Mouse (Mus musculus) embryonic facial prominence, embryonic 13.5 days (tissue): Measurements from ENCODE around the gene Nhlrc2. TPM values are rescaled to one million over a fixed set of nuclear protein-coding genes. Genes with fewer than 3 reads are reported as not detected.
"Not testable (repeated sequence)": the region's sequence is repeated elsewhere in the genome, so short reads cannot be mapped to it uniquely, and the experiment has no call there.

Source experiments
- ATAC-seq: fragments of 200-750 bp; cut with Nextera tagmentation; 2 replicates; pipeline ENCODE4 v1.8.0; 2017; ENCODE audit warnings: low read depth; ENCODE audit not compliant: insufficient number of reproducible peaks, insufficient read depth, low FRiP score, low TSS enrichment
- H3K27ac ChIP-seq: fragments of 300-500 bp; sonication (generic); 2 replicates; pipeline ENCODE4 v1.5.1; 2015; ENCODE audit warnings: moderate library complexity, mild to moderate bottlenecking, inconsistent platforms
- H3K27me3 ChIP-seq: fragments of 300-500 bp; sonication (generic); 2 replicates; pipeline ENCODE4 v1.6.1; 2015; ENCODE audit warnings: mild to moderate bottlenecking, inconsistent platforms
- H3K36me3 ChIP-seq: fragments of 300-500 bp; sonication (generic); 2 replicates; pipeline ENCODE4 v1.6.1; 2015; ENCODE audit warnings: mild to moderate bottlenecking, inconsistent platforms
- H3K4me1 ChIP-seq: fragments of 300-500 bp; sonication (generic); 2 replicates; pipeline ENCODE4 v1.6.1; 2015; ENCODE audit warnings: inconsistent platforms
- H3K4me2 ChIP-seq: fragments of 300-500 bp; sonication (generic); 2 replicates; pipeline ENCODE4 v1.6.1; 2015; ENCODE audit warnings: moderate library complexity, mild to moderate bottlenecking, inconsistent platforms
- H3K4me3 ChIP-seq: fragments of 300-500 bp; sonication (generic); 2 replicates; pipeline ENCODE4 v1.5.1; 2015; ENCODE audit warnings: mild to moderate bottlenecking, inconsistent platforms
- H3K9ac ChIP-seq: fragments of 300-500 bp; sonication (generic); 2 replicates; pipeline ENCODE4 v1.6.1; 2015; ENCODE audit warnings: mild to moderate bottlenecking, inconsistent platforms
- H3K9me3 ChIP-seq: fragments of 300-500 bp; sonication (generic); 2 replicates; pipeline ENCODE4 v1.6.1; 2016; ENCODE audit warnings: inconsistent platforms
- WGBS: fragments of 180-500 bp; shearing (Covaris S2); methylation state at CpG from one replicate; pipeline ENCODE4 v1.1.7; 2015; ENCODE audit warnings: mixed read lengths; 5-methylcytosine and 5-hydroxymethylcytosine counted together
- polyA plus RNA-seq: library from polyadenylated mRNA; unstranded; fragments of >200 nt; fragmentation: Nextera tagmentation; extraction: Ambion mirVana; gene quantifications from 2 replicates; pipeline ENCODE4 v1.2.1, GENCODE M21; 2015

The Nhlrc2 gene
- polyA plus RNA-seq: 15.6 and 16.1 TPM in 2 replicates

DNA sequence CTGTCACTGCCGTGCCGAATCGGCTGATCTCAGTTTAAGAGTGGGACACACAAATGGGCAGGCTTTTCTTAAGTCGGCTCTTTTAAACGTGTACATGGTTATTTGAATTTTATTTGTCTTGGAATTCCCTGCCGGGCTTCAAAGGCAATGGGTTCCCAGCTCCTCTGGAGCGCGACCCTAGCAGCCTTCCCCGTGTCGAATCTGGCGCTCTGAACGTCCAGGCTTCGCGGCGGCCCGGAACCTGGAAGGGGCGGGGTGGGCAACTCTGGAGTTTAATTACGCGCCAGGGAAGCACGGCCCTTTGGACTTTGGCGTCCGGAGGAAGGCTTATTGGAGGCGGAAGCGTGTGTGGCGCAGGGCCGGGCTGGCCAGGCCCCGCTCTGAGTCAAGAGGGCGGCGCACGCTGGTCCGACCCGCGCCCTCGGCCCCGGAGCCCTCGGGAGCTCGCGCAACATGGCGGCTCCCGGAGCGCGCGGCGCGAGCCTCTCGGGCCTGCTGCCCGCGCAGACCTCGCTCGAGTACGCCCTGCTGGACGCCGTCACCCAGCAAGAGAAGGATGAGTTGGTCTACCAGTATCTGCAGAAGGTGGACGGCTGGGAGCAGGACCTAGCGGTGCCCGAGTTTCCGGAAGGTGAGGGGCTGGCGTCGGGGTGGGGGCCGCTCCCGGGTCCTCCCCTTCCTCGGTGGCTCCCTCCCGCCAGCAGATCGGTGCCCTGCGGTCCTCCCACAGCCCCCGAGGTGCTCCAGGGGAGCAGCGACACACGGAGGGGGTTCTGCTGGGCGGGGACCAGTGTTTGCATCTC, at the start of gene Nhlrc2:
Gene Nhlrc2 (plus strand): TSS at position 32 of the 803 bp plus-strand sequence.
- under 1% methylated on average over 69 of the region's 69 CpGs for WGBS
- ATAC-seq: peak; percentile 78; the same call in 1 of the 2 replicates
- H3K36me3 ChIP-seq: peaks cover 40% of the 10 kb centered on the region
- peak within 1 kb of the TSS; percentile 99 for H3K27ac ChIP-seq
- peaks cover 17% of the 10 kb centered on the region for H3K4me1 ChIP-seq
- no peaks in the 10 kb centered on the region for H3K27me3 ChIP-seq
- H3K4me2 ChIP-seq: peak within 1 kb of the TSS; percentile 76
- no peaks in the 10 kb centered on the region; the same call in 1 of the 2 replicates for H3K9me3 ChIP-seq
- H3K9ac ChIP-seq: peak within 1 kb of the TSS; percentile 97
- peak within 1 kb of the TSS; percentile 87 for H3K4me3 ChIP-seq

DNA sequence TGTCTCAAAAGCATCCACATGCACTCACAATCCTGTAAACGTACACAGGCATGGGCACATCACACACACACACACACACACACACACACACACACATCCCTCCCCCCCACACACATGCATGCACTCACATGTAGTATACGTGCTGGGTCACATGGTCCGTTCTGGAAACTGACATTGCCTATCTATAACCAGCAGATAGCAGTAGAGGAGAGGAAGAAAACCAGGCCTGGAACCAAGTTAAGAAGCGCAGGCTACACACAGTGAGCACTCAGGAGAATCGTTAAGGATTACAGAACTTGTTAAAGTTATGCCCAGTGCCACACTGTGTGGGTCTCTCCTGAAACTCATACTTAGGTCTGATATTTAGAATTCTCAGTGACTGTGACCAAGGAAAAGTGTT, 45.0 kb upstream of the Nhlrc2 start:
- ATAC-seq, H3K9me3 ChIP-seq, H3K36me3 ChIP-seq, H3K4me3 ChIP-seq, H3K27me3 ChIP-seq, H3K9ac ChIP-seq, H3K4me1 ChIP-seq, H3K27ac ChIP-seq, H3K4me2 ChIP-seq: not testable (repeated sequence)
- WGBS: no CpG with 5 or more reads among the region's 5 CpGs

DNA sequence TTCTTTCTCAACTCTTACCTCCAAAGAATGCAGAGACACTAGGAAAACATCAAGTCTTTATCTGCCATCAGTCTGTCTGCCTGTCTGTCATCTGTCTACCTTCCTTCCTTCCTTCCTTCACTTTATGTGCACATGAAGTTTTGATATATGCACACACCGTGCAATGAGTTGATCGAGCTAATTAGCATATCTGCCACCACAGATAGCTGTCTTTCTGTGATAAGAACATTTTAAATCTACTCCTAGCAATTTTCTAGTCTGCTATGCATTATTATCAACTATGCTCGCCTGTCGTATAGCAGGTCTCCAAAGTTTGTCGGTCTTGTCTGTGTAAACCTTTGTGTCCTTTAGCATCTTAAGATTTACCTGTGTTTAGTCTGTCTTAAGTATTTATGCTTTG, 44.5 kb upstream of the Nhlrc2 start:
- not testable (repeated sequence) for H3K4me2 ChIP-seq, ATAC-seq, H3K4me1 ChIP-seq, H3K27ac ChIP-seq, H3K36me3 ChIP-seq, H3K9ac ChIP-seq, H3K9me3 ChIP-seq, H3K4me3 ChIP-seq, H3K27me3 ChIP-seq
- no CpG with 5 or more reads among the region's 5 CpGs for WGBS

DNA sequence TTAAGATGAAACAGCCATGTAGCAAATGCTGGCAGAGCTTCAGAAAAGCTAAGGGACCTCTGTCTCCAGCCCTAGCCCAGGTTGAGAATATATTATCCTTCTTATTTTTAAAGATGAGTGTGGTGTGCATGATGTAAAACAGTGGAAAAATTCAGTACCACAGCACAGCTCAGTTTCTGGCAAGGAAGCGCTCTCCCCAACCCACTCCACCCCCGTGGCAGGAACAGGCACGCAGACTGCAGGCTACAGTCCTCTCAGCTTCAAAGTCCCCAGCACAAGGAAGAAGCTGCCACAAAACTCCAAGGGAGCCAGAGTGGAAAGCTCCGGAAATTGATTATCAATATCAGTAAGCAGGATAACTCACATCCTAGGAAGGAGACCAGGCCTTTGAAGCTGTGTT, 36.9 kb upstream of the Nhlrc2 start:
- not testable (repeated sequence) for H3K4me1 ChIP-seq, H3K27ac ChIP-seq, H3K27me3 ChIP-seq, H3K9ac ChIP-seq, ATAC-seq, H3K4me3 ChIP-seq, H3K4me2 ChIP-seq, H3K36me3 ChIP-seq, H3K9me3 ChIP-seq
- WGBS: no CpG with 5 or more reads among the region's 4 CpGs

DNA sequence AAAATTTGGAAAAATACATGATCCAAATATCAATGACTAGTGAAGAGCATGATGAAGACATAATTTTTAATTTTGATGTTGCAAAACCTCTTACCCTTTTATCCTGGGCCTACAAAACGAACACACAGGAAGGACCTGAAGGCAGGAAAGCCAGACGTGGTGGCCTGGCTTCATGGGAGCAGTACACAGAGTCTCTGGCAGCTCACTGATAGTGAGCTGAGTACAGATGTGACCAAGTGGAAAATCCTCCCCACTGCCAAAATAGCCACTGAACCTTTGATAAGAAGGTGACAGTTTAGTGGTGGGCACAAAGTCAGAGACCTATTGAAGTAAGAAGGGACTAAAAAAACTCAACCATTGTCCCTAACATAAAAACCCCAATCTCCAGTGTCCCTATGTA, 34.5 kb upstream of the Nhlrc2 start:
- H3K27ac ChIP-seq, H3K27me3 ChIP-seq, H3K9ac ChIP-seq, H3K9me3 ChIP-seq, ATAC-seq, H3K4me2 ChIP-seq, H3K4me3 ChIP-seq, H3K36me3 ChIP-seq, H3K4me1 ChIP-seq: not testable (repeated sequence)
- no CpG with 5 or more reads among the region's 2 CpGs for WGBS

DNA sequence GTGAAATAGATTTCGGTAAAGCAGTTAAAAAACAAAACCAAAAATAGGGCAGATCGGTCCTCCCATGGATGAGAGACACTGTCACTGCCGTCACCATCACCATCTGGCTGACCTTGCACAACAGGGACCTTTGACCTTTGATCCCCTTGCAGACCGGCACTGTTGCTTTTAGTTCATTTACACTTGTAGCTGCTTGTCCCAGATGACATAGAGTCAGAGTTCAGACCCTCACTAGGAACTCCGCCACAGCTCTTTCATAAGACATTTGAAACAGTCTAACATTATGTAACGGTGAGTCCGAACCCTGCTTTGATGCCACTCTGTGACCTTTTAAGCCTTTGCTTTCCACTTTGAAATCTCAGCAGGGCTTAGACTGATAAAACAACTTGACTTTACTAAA, 28.7 kb upstream of the Nhlrc2 start:
- ATAC-seq, H3K27ac ChIP-seq, H3K9me3 ChIP-seq, H3K27me3 ChIP-seq, H3K4me2 ChIP-seq, H3K9ac ChIP-seq, H3K4me1 ChIP-seq, H3K4me3 ChIP-seq, H3K36me3 ChIP-seq: not testable (repeated sequence)
- WGBS: no CpG with 5 or more reads among the region's 7 CpGs

DNA sequence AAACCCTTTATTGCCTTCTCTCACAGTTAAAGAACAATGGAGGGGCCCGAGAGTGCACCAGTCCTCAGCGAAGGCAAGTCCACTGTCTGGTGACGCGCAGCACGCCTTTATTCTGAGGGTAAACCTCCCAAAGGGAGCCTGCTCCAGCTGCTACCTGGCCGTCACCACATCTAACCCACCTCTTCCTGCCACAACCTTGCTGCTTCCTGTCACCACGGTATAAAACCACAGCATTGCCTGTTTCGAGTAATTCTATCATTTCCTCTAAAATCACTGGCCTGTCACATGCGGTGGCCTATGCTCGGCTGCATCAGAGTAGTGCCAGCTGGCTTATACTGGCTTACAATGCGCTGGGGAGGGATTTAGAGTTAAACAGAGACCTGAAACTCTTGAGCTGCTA, 17.5 kb upstream of the Nhlrc2 start:
- H3K27ac ChIP-seq, H3K9me3 ChIP-seq, H3K4me3 ChIP-seq, H3K4me1 ChIP-seq, H3K9ac ChIP-seq, H3K27me3 ChIP-seq, ATAC-seq, H3K4me2 ChIP-seq: not testable (repeated sequence)
- H3K36me3 ChIP-seq: peaks cover 12% of the 10 kb centered on the region; the same call in 1 of the 2 replicates
- no CpG with 5 or more reads among the region's 11 CpGs for WGBS

DNA sequence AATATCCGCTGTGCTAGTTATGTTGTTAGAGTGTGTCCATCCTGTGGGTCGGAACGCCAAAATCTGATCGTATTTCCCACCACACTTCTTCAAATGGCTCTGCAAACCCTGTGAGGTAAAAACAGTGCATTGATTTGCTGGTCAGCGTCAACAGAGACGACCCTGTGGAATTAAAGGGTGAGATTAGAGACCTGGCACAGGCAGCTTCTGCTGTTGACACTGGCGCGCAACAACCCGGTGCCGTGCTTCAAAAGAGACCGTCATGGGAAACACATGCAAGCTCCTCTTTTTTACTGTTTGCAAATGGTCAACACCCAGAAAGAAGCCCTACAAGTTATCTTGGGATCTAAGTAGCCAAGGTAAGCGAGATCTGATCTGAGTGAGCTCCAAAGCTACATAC, 16.8 kb upstream of the Nhlrc2 start:
- Histone ChIP-seq H3K36me3 (peaks cover 20% of the 10 kb centered on the region), H3K27me3 (no peaks in the 10 kb centered on the region), H3K4me3 (no peak overlapping the region), H3K9ac (no peak overlapping the region), H3K4me2 (no peak overlapping the region), H3K4me1 (no peaks in the 10 kb centered on the region), H3K9me3 (no peaks in the 10 kb centered on the region), H3K27ac (no peak overlapping the region)
- 91% methylated on average over 12 of the region's 12 CpGs for WGBS
- ATAC-seq: no peak

DNA sequence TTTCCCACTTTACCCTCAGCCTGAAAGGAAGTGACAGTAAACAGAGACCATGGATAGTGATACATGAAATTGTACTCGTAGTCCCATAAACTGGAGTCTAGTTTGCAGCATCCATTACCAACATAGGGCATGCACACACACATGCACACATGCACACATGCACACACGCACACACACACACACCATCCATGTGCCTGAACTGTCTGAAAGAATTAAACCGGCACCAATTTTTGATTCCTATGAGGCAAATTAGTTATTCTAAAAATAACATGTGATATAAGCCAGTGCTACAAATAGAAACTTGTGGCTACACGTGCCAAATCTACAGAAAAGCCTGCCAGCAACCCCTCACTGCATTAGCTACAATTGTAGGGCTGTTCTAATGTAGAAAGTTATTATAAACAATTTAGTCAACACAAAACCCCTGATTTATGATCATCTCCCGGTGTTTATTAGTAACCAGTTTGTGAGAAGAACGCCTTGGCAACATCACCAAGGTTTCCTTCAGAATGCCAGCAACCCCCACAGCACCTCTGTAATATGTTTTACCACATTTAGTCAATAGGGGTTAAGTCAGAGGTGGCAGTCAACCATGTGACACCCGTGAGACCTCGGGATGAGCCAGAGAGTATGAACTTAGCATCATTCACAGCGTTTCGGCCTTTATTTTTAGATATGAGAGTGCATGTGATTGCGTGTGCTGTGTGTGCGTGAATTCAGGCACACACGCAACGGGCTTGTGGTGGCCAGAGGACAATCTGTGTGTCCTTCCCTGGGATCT, 14.6 kb upstream of the Nhlrc2 start:
- no peaks in the 10 kb centered on the region for H3K27me3 ChIP-seq
- WGBS: 90% methylated on average over 14 of the region's 14 CpGs
- H3K36me3 ChIP-seq: peaks cover 34% of the 10 kb centered on the region
- H3K9ac ChIP-seq: no peak overlapping the region
- no peak overlapping the region for H3K27ac ChIP-seq
- no peaks in the 10 kb centered on the region for H3K9me3 ChIP-seq
- H3K4me3 ChIP-seq: no peak overlapping the region
- ATAC-seq: no peak
- H3K4me2 ChIP-seq: no peak overlapping the region
- H3K4me1 ChIP-seq: no peaks in the 10 kb centered on the region

DNA sequence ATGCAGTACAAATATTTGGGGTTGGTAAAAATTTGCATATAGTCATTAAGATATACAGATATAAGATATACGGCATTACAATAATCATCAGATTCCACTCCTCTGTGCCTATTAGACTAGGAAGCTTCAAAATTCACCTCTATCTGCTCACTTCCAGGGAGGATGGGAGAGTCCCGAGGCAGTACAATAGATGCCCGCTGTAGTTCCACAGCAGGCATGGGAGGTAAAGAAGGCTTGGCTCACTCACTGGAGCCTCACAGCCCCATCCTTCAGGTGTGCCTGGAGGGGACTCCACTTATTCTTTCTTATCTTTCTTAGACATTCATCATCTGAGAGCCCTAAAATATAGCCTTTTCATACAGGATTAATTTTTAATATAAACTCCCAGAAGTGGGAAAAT, 13.7 kb upstream of the Nhlrc2 start:
- peaks cover 34% of the 10 kb centered on the region for H3K36me3 ChIP-seq

DNA sequence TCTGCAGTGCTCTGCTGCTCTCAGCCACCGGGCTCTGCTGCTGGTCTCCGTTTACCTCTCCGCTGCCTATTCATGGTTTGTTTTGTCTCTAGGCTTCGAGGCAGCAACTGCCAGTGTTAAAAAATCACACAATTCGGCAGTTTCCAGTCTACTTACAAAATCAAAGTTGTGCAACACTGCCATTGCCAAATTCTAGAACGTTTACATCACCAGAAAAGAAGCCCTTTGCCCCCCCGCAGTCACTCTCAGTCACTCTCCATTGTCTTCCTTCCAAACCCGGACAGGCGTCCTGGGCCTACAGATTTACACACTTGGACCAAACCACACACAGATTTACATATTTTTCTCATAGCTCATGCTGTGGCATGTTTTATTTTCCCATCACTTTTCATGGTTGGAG, 13.0 kb upstream of the Nhlrc2 start:
- Histone ChIP-seq H3K4me2 (no peak overlapping the region), H3K4me3 (no peak overlapping the region), H3K27me3 (no peaks in the 10 kb centered on the region), H3K4me1 (no peaks in the 10 kb centered on the region), H3K27ac (no peak overlapping the region), H3K9me3 (no peaks in the 10 kb centered on the region), H3K36me3 (peaks cover 36% of the 10 kb centered on the region), H3K9ac (no peak overlapping the region)
- ATAC-seq: no peak
- WGBS: 77% methylated on average over 9 of the region's 9 CpGs

More for the DNA sequence above, 13.7 kb upstream of the Nhlrc2 start:
- Histone ChIP-seq H3K9me3 (no peaks in the 10 kb centered on the region), H3K4me2 (no peak overlapping the region), H3K27ac (no peak overlapping the region), H3K4me3 (no peak overlapping the region), H3K9ac (no peak overlapping the region), H3K4me1 (no peaks in the 10 kb centered on the region), H3K27me3 (no peaks in the 10 kb centered on the region)
- WGBS: 80% methylated on average over 3 of the region's 3 CpGs
- no peak for ATAC-seq

DNA sequence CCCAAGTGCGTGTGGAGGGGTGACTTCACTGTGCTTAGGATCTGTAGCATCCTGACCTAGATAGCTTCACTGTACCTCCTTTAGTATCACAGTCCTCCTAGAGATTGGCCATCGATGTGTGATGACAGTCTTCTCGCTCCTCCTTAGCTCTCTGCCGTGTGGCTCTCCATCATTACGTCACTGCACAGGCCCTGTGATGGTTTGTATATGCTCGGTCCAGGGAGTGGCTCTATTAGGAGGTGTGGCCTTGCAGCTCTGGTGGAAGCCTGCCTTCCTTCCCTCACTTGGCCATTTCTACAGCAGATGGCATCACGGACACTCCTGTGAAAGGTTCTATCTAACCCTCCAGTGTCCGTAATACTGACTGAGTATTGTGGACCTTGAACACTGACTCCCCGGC, 12.3 kb upstream of the Nhlrc2 start:
- no peak overlapping the region for H3K27ac ChIP-seq
- H3K9ac ChIP-seq: no peak overlapping the region
- H3K36me3 ChIP-seq: peaks cover 39% of the 10 kb centered on the region
- no peak overlapping the region for H3K4me2 ChIP-seq
- ATAC-seq: no peak
- no peaks in the 10 kb centered on the region for H3K27me3 ChIP-seq
- 90% methylated on average over 9 of the region's 9 CpGs for WGBS
- no peak overlapping the region for H3K4me3 ChIP-seq
- H3K9me3 ChIP-seq: no peaks in the 10 kb centered on the region
- H3K4me1 ChIP-seq: no peaks in the 10 kb centered on the region
